Mouse (Mus musculus) B cell, adult 62 days (primary cell): ENCODE data around the gene Tex14. TPM values are rescaled to one million over a fixed set of nuclear protein-coding genes. Genes with fewer than 3 reads are reported as not detected.

Source experiments
- total RNA-seq: library from RNA; stranded (reverse); gene quantifications from 4 replicates; pipeline ENCODE4 v1.2.4, GENCODE M21; 2023

Gene Tex14
- total RNA-seq: 0.12 to 0.60 TPM (median 0.16 TPM) in 3 of 4 replicates, not detected in the other

GRCm38 (mm10) chr11:87404876-87405275 is at the start of gene Tex14, which contains the start of gene Rad51c:
Gene Tex14, plus strand, starts transcription at chr11:87405065.
Gene Rad51c, minus strand, starts transcription at chr11:87404954.

DNA sequence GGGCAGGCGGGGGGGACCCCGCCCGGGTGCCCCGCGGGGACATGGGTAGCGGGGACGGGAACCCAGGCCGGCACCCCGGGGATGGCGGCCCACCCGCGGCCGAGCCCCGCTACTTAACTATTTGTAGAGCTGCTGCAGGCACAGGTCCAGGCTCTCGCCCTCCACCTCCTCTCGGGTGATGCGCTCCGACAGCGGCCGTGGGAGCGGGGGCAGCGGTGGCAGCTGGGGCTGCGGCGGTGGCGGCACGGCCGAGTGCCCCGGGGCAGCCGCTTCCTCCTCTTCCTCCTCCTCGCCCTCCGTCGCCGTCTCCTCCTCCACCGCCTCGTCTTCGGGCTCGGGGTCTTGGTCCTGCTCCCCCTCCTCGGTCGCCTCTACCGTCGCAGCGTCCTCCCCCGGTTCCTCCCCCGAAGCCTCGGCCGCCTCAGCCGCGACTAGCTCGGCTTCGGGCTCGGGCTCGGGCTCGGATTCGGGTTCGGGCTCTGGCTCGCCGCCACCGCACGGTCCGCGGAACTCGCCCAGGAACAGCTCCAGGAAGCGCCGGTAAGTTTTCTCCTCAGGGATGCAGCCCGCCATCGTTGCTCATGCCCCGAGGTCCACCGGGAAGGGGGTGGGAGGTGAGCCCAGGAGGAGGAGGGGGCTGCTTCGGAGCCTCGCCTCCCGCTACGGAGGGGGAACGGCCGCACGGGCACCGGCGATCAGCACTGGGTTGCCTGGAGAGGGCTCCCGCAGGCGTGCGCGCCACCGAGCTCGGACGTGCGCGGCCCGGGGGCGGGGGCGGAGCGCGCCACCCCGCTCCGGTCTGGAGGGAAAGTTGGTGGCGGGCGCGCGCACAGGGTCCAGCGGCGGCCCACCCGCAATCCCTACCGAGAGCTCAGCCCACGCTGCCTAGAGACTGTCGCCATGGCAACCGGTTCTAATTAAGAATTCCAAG is 46.3 kb upstream of the Tex14 start, which contains the start of gene Ppm1e:
Ppm1e (minus strand) TSS at position 693 of the 931 bp plus-strand sequence.

GRCm38 (mm10) chr11:87566501-87566900 is 161.6 kb downstream of the Tex14 start, which contains the start of gene Gm11492:
Gene Gm11492, plus strand, starts transcription at chr11:87566653.

GRCm38 (mm10) chr11:87568255-87568953 is 163.5 kb downstream of the Tex14 start, which contains the start of gene Sept4:
Gene Sept4, plus strand, starts transcription at chr11:87568903.

DNA sequence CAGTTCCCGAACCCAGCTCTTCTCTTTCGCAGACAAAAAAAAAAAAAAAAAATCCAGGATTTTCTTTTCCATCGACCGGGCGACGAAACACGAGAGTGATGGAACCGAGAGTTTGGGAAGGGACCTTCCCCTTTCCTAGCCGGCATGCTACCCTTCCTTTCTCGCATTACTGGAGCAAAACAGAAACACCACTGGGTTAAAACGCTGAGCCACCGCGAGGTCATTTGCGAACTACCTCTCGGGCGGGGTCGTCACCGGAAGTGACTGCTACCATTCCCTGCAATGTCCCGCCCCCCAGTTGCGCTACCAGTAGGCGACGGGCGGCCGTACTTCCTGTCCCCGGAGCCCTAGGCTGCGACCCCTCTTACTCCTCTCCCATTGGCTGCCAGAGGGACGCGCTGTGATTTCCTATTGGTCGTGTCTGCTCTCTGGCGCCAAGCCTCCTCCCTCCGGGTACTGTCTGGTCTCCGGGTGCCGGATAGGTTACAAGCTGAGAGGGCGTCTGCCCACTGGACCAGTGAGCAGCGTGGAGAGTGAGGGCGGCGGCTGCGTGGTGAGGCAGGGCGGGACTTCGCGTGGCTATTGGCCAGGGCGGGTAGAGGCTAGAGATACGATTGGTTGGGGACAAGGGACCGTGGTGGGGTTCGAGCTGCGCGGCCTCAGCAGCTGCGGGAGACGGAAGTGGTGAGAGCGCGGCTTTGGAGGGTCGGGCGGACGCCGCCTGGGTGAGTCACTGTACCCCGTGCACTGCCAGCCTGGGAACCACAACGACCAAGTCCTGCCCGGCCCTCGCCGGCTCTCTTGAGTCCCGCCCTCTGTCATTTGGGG is 186.9 kb downstream of the Tex14 start, which contains the start of gene Mtmr4:
Mtmr4 (plus strand) TSS at position 637 of the 828 bp plus-strand sequence.

Other genes starting within 250 kb of the Tex14 start
- gene Ppm1e, start 46.0 kb upstream of the Tex14 start, total RNA-seq: 5.3 to 7.7 TPM (median 6.2 TPM) in 4 replicates
- gene Rad51c, start 111 bp upstream of the Tex14 start, total RNA-seq: 4.4 to 7.7 TPM (median 5.5 TPM) in 4 replicates
- gene Gm11492, start 161.6 kb downstream of the Tex14 start, total RNA-seq: not detected in 4 replicates
- 0.86 to 1.5 TPM (median 1.4 TPM) in 4 replicates for gene Sept4, start 163.8 kb downstream of the Tex14 start, total RNA-seq
- 41.5 to 51.9 TPM (median 47.3 TPM) in 4 replicates for gene Mtmr4, start 187.1 kb downstream of the Tex14 start, total RNA-seq
- 0.16 to 0.45 TPM (median 0.23 TPM) in 3 of 4 replicates, not detected in the other for gene Hsf5, start 212.1 kb downstream of the Tex14 start, total RNA-seq